Mouse (Mus musculus): ENCODE data around the gene Tfip11. TPM values are rescaled to one million over a fixed set of nuclear protein-coding genes. Genes with fewer than 3 reads are reported as not detected.
A peak's percentile ranks its signal among the peaks of the same experiment; 100 is the strongest.

Gene Tfip11
- polyA plus RNA-seq, 1 experiment from 2014 or later: 14.1 TPM

GRCm38 (mm10) chr5:112283543-112284202, 42.5 kb upstream of the Tfip11 start:
- no peak for DNase-seq
- Histone ChIP-seq H3K9me3 (replicated peaks) (no peaks in the 10 kb centered on the region), H3K27me3 (no peaks in the 10 kb centered on the region), H3K27ac (peak overlapping the region; percentile 72), H3K36me3 (peaks cover 4% of the 10 kb centered on the region; the same call in 1 of the 2 replicates), H3K4me1 (replicated peaks) (peaks cover 100% of the 10 kb centered on the region), H3K9ac (peak overlapping the region; percentile 33; the same call in 1 of the 2 replicates), H3K4me2 (peak overlapping the region; percentile 34; the same call in 1 of the 2 replicates), H3K4me3 (replicated peaks) (no peak overlapping the region)
- ATAC-seq (ENCODE audit: low read depth): peak; percentile 37; the same call in 1 of the 2 replicates
- WGBS (ENCODE audit: insufficient replicate concordance): 14% methylated on average over 10 of the region's 10 CpGs

- no peak for DNase-seq
- Histone ChIP-seq H3K27me3 (no peaks in the 10 kb centered on the region), H3K9ac (peak overlapping the region; percentile 33; the same call in 1 of the 2 replicates), H3K4me1 (replicated peaks) (peaks cover 100% of the 10 kb centered on the region), H3K9me3 (replicated peaks) (no peaks in the 10 kb centered on the region), H3K4me3 (replicated peaks) (no peak overlapping the region), H3K36me3 (peaks cover 4% of the 10 kb centered on the region; the same call in 1 of the 2 replicates), H3K27ac (peak overlapping the region; percentile 72), H3K4me2 (peak overlapping the region; percentile 28; the same call in 1 of the 2 replicates)
- ATAC-seq (ENCODE audit: low read depth): no peak
- 21% methylated on average over 7 of the region's 7 CpGs for WGBS (ENCODE audit: insufficient replicate concordance)
These were observed 42.0 kb upstream of the Tfip11 start for GRCm38 (mm10) chr5:112284203-112284582.

DNA sequence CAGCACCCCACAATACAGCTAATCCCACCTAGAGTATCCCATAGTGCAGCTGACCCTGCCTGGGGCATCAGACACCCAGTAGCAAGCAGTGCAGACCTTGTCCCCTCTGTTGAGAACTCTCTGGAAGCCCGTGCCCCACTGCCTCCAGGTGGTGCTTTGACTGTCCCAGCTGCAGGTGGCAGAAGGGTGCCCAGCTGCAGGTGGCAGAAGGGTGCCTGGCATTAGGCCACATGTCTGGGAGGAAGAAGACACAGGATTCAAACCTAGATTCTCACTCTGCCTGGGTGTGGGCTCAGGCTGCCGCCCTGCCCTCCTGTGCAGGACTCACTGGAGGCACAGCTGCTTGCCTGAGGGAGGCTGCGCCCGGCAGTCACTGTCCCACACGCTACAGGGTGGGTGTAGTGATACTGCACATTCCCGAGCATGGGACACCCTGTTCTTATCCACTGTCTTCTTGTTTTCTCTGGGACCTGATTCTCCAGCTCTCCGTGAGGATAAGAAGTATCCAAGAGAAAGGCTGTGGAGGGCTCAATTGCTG, 40.5 kb upstream of the Tfip11 start:
- no peak overlapping the region for H3K4me3 ChIP-seq (replicated peaks)
- no peak for ATAC-seq (ENCODE audit: low read depth)
- peaks cover 4% of the 10 kb centered on the region; the same call in 1 of the 2 replicates for H3K36me3 ChIP-seq
- no peak for DNase-seq
- H3K27ac ChIP-seq: 0 out of 2 replicates have a peak overlapping the region, but pooled peaks have one; percentile 72
- H3K9ac ChIP-seq: no peak overlapping the region
- no peaks in the 10 kb centered on the region for H3K27me3 ChIP-seq
- WGBS (ENCODE audit: insufficient replicate concordance): 76% methylated on average over 7 of the region's 7 CpGs
- H3K4me1 ChIP-seq (replicated peaks): peaks cover 98% of the 10 kb centered on the region
- H3K4me2 ChIP-seq: no peak overlapping the region
- no peaks in the 10 kb centered on the region for H3K9me3 ChIP-seq (replicated peaks)

- Histone ChIP-seq H3K9me3 (replicated peaks) (no peaks in the 10 kb centered on the region), H3K27me3 (no peaks in the 10 kb centered on the region), H3K4me1 (replicated peaks) (peaks cover 95% of the 10 kb centered on the region), H3K27ac (peak overlapping the region; percentile 67), H3K36me3 (peaks cover 4% of the 10 kb centered on the region; the same call in 1 of the 2 replicates), H3K4me2 (0 out of 2 replicates have a peak overlapping the region, but pooled peaks have one; percentile 19), H3K9ac (no peak overlapping the region; the same call in 1 of the 2 replicates), H3K4me3 (replicated peaks) (no peak overlapping the region)
- DNase-seq (no peak), ATAC-seq (ENCODE audit: low read depth) (no peak)
- 22% methylated on average over 2 of the region's 2 CpGs for WGBS (ENCODE audit: insufficient replicate concordance)
These were observed 39.6 kb upstream of the Tfip11 start for GRCm38 (mm10) chr5:112286608-112286983.

- Histone ChIP-seq H3K36me3 (peaks cover 4% of the 10 kb centered on the region; the same call in 1 of the 2 replicates), H3K4me1 (replicated peaks) (peaks cover 95% of the 10 kb centered on the region), H3K4me3 (replicated peaks) (no peak overlapping the region), H3K4me2 (peak overlapping the region; percentile 18; the same call in 1 of the 2 replicates), H3K9me3 (replicated peaks) (no peaks in the 10 kb centered on the region), H3K27ac (peak overlapping the region; percentile 67), H3K9ac (no peak overlapping the region; the same call in 1 of the 2 replicates), H3K27me3 (no peaks in the 10 kb centered on the region)
- WGBS (ENCODE audit: insufficient replicate concordance): 19% methylated on average over 11 of the region's 11 CpGs
- ATAC-seq (ENCODE audit: low read depth): peak; percentile 7; the same call in 1 of the 2 replicates
- no peak for DNase-seq
These were observed 39.0 kb upstream of the Tfip11 start for GRCm38 (mm10) chr5:112286984-112287641.

DNA sequence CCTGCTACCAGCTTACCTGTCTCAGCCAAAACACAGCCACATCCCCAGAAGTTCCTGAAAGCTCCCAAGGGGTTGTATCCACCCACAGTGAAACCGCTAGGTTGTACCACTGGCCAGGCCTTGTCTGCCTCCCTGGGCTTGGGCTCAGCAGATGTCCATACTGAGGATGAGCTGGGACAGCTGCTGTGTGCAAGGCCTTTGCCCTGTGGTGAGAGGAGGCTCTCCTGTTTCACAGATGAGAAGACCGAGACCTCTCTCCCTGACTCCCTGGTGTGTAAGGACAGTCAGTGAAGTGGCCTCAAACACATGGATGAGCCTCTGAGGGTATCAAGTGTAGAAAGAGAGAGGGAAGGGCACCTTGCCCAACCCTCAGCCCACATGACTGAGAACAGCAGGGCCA, 38.5 kb upstream of the Tfip11 start:
- Histone ChIP-seq H3K36me3 (peaks cover 4% of the 10 kb centered on the region; the same call in 1 of the 2 replicates), H3K9me3 (replicated peaks) (no peaks in the 10 kb centered on the region), H3K9ac (0 out of 2 replicates have a peak overlapping the region, but pooled peaks have one; percentile 9), H3K4me3 (replicated peaks) (no peak overlapping the region), H3K27ac (peak overlapping the region; percentile 67), H3K27me3 (no peaks in the 10 kb centered on the region), H3K4me2 (no peak overlapping the region), H3K4me1 (replicated peaks) (peaks cover 95% of the 10 kb centered on the region)
- ATAC-seq (ENCODE audit: low read depth) (no peak), DNase-seq (no peak)
- WGBS (ENCODE audit: insufficient replicate concordance): 80% methylated on average over 2 of the region's 2 CpGs

- DNase-seq (no peak), ATAC-seq (ENCODE audit: low read depth) (no peak)
- peak overlapping the region; percentile 21; the same call in 1 of the 2 replicates for H3K27ac ChIP-seq
- no peak overlapping the region for H3K9ac ChIP-seq
- no peak overlapping the region for H3K4me3 ChIP-seq (replicated peaks)
- no peaks in the 10 kb centered on the region for H3K9me3 ChIP-seq (replicated peaks)
- WGBS (ENCODE audit: insufficient replicate concordance): 73% methylated on average over 9 of the region's 9 CpGs
- no peaks in the 10 kb centered on the region for H3K27me3 ChIP-seq
- H3K4me2 ChIP-seq: no peak overlapping the region
- H3K36me3 ChIP-seq: peaks cover 4% of the 10 kb centered on the region; the same call in 1 of the 2 replicates
- H3K4me1 ChIP-seq (replicated peaks): peaks cover 95% of the 10 kb centered on the region
These were observed 37.7 kb upstream of the Tfip11 start for GRCm38 (mm10) chr5:112288193-112289141.

DNA sequence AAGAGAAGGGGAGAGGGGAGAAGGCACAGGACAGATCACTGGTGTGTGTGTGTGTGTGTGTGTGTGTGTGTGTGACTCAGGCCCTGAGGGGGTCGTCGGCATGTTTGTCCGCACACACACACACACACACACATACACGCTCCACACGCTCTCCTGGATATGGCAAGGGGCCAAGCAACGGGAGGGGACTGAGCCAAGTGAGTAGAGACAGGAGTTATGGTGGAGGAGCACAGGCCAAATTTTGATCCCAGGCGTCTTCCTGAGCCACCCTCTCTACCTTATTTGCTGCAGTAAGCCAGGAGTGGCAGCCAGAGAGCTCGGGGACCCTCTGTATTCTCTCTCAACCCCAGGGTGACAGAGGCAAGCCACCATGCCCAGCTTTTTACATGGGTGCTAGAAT, 36.9 kb upstream of the Tfip11 start:
- H3K4me1 ChIP-seq (replicated peaks): peaks cover 95% of the 10 kb centered on the region
- no peak for DNase-seq

DNA sequence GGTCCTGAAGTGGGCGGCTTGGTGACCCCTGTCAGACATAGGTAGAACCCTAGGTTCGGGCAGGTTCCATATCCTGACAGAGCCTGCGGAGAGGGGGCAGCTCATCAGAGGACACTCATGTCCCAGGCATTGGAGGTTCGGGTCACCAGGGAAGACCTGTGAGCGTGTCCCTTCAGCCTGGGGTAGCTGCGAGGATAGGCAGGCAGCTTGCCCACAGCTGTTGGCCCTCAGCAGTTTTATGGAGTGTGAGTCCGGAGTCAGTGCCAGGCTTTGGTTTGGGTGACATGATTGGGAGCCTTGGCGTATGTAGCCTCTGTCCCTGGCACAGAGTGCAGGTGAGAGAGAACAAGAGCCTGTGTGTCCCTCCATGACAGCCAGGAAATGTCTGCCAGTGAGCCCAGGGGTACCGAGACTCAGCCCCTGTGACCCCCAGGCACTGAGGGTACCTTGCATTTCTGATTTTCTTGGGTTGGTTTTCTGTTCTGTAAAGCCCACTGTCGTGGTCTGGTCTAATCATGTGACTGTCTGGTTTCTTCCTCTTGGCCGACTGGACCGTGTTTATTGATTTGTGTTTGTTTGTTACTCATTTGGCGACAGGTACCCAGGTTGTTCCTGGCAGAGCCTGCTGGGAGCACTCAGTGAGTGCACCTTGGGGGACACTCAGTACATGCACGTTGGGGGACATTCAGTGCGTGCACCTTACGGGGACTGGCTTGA, 36.2 kb upstream of the Tfip11 start:
- Histone ChIP-seq H3K9me3 (replicated peaks) (no peaks in the 10 kb centered on the region), H3K4me3 (replicated peaks) (no peak overlapping the region), H3K27me3 (no peaks in the 10 kb centered on the region), H3K27ac (no peak overlapping the region), H3K4me2 (no peak overlapping the region), H3K36me3 (peaks cover 4% of the 10 kb centered on the region; the same call in 1 of the 2 replicates), H3K4me1 (replicated peaks) (peaks cover 95% of the 10 kb centered on the region), H3K9ac (no peak overlapping the region)
- 76% methylated on average over 16 of the region's 16 CpGs for WGBS (ENCODE audit: insufficient replicate concordance)
- DNase-seq (no peak), ATAC-seq (ENCODE audit: low read depth) (no peak)

More for the DNA sequence above, 36.9 kb upstream of the Tfip11 start:
- H3K27me3 ChIP-seq: no peaks in the 10 kb centered on the region
- 68% methylated on average over 8 of the region's 8 CpGs for whole genome bisulfite sequencing (ENCODE audit: insufficient replicate concordance)
- no peak overlapping the region for H3K4me3 ChIP-seq (replicated peaks)
- H3K36me3 ChIP-seq: peaks cover 4% of the 10 kb centered on the region; the same call in 1 of the 2 replicates
- no peaks in the 10 kb centered on the region for H3K9me3 ChIP-seq (replicated peaks)
- H3K4me2 ChIP-seq: no peak overlapping the region
- no peak for ATAC-seq (ENCODE audit: low read depth)
- no peak overlapping the region for H3K9ac ChIP-seq
- H3K27ac ChIP-seq: no peak overlapping the region

- no peaks in the 10 kb centered on the region for H3K27me3 ChIP-seq
- H3K4me2 ChIP-seq: no peak overlapping the region
- H3K4me3 ChIP-seq (replicated peaks): no peak overlapping the region
- WGBS (ENCODE audit: insufficient replicate concordance): 87% methylated on average over 8 of the region's 8 CpGs
- H3K4me1 ChIP-seq (replicated peaks): peaks cover 95% of the 10 kb centered on the region
- ATAC-seq (ENCODE audit: low read depth): no peak
- peaks cover 2% of the 10 kb centered on the region; the same call in 1 of the 2 replicates for H3K36me3 ChIP-seq
- no peak for DNase-seq
- H3K27ac ChIP-seq: no peak overlapping the region
- H3K9ac ChIP-seq: no peak overlapping the region
- no peaks in the 10 kb centered on the region for H3K9me3 ChIP-seq (replicated peaks)
These were observed 35.6 kb upstream of the Tfip11 start for GRCm38 (mm10) chr5:112290536-112290880.

All from liver, embryonic 13.5 days (tissue).